Mouse (Mus musculus) brain, embryonic 14.5 days (tissue): ENCODE measurements around the gene Zbtb9. TPM values are rescaled to one million over a fixed set of nuclear protein-coding genes. Genes with fewer than 3 reads are reported as not detected.
"Not testable (repeated sequence)": the region's sequence is repeated elsewhere in the genome, so short reads cannot be mapped to it uniquely, and the experiment has no call there.

ENCODE experiments used
- DNase-seq: peaks from one replicate; pipeline ENCODE4 v3.0.0-alpha.2; 2011; ENCODE audit warnings: low read depth
- CTCF ChIP-seq: fragments of 200-500 bp; IDR thresholded peaks from 2 replicates; pipeline ENCODE4 v1.5.1; 2012; ENCODE audit warnings: inconsistent platforms, mild to moderate bottlenecking, moderate library complexity, borderline replicate concordance; ENCODE audit not compliant: insufficient read depth, insufficient read length; ENCODE audit errors: extremely low read depth
- POLR2A ChIP-seq: fragments of 200-500 bp; IDR thresholded peaks from 2 replicates; pipeline ENCODE4 v1.6.1; 2012; ENCODE audit warnings: mild to moderate bottlenecking, inconsistent platforms, borderline replicate concordance; ENCODE audit not compliant: poor library complexity, insufficient read depth, insufficient read length, severe bottlenecking; ENCODE audit errors: extremely low read depth
- polyA plus RNA-seq: library from polyadenylated mRNA; depleted of rRNA; stranded (reverse); fragments of >200 nt; gene quantifications from 2 replicates; pipeline ENCODE4 v1.2.3, GENCODE M21; 2012

Zbtb9 gene
- polyA plus RNA-seq, 1 experiment = 22.9 TPM

DNA sequence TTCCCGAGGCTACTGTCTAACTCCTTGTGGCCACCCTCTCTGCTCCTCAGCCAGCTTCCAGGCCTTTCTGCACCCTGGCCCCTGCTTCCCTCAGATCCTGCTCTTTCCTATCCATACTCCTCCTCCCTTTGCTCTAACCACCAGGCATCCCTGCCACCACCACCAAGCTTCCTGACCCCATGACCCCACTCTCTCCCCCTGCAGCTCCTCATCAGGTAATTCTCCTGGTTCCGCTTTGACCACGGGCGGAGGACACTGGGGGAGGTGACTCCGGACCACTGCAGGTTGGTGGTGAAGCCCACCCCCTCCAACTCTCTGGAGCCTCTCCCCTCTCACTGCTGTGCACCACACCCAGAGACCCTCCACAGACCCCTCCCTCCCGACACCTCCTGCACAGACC, 5.5 kb upstream of the Zbtb9 start:
- TF ChIP-seq CTCF = no peak
- no peak for TF ChIP-seq POLR2A

DNA sequence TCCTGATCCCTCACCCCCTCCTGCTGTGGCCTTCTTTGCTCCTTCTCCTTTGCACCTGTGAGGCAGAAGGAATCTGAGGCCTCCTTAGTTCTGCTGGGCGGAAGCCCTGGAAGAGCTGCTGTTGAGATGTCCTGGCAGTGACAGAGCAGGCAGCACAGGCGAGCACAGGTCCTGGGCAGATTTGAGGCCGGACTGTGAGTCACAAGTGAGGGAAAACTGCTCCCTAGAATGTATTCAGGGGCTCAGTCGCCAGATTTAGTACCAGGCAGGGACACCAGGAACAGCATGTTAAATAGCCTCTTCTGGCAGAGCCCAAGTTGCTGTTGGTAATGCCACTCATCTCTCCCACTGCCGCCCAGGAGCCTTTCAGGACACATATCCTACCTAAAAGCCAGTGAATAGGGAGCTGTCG, 4.8 kb upstream of the Zbtb9 start:
- no peak for TF ChIP-seq CTCF
- DNase-seq = no peak

More for the DNA sequence above, 5.5 kb upstream of the Zbtb9 start:
- DNase-seq = no peak

DNA sequence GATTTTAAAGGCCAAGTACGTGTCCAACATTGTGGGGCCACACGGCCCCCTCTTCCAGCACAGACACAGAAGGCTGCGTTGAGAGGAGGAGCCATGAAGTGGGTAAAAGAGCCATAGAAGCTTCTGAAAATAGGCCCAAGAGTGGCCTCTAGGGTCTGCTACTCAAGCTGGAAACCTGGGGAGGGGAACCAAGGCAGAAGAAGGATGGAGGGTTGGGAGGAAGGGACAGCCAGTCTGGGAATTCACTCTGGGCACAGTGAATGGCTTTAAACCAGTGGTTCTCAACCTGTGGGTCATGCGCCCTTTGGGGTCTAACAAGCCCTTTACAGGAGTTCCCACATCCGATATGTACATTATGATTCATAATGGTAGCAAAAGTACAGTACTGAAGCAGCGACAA, 3.7 kb upstream of the Zbtb9 start:
- TF ChIP-seq CTCF (no peak), POLR2A (no peak)

DNA sequence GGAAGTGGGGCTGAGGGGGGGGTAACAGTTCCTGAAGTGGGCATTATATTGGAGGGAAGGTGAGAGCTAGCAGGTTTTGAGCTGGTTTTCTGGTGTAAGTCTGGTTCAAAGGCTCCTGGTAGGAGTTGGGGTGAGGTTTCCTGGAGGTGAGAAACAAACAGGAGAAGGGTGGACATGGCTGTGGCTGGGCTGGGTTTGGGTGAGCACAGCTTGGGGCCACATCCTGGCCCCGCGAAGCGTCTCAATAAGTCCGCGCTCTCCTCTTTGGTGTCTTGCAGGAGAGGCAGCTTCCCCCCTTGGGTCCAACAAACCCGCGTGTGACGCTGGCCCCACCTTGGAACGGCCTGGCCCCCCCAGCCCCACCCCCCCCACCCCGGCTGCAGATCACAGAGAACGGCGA, 2.7 kb upstream of the Zbtb9 start:
- TF ChIP-seq CTCF (no peak), POLR2A (no peak)
- no peak for DNase-seq

More for the DNA sequence above, 3.7 kb upstream of the Zbtb9 start:
- no peak for DNase-seq

DNA sequence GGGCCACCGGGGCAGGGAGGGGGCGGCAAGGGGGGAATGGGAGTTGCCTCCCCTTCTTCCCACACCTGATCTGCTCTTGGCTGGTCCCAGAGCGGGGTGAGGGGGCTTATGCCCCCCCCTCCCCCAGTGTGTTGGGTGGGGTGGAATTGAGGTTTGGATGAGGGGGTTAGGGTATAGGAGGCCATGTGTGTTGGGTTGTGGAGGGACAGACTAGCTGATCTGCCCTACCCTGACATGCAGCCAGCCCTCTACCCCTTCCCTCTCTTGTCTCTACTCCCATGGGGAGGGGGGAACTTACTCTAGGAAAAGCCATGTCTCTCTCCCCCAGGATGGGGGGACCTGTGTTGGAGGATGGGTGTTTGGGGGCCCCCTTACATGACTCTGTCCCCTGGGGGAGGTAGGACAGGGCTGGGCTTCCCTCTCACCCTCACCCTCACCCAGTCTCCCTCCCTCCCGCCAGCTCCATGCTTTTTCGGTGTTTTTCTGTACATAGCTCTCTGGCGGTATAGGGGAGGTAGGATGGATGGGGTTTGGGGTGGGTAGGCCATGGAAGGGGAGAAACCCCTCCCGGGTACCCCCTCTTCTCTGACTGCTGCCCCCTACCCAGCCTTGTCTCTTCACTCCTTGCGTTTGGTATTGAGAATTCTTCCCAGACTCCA, 1.6 kb upstream of the Zbtb9 start:
- DNase-seq = no peak
- TF ChIP-seq POLR2A (no peak), CTCF (no peak)

DNA sequence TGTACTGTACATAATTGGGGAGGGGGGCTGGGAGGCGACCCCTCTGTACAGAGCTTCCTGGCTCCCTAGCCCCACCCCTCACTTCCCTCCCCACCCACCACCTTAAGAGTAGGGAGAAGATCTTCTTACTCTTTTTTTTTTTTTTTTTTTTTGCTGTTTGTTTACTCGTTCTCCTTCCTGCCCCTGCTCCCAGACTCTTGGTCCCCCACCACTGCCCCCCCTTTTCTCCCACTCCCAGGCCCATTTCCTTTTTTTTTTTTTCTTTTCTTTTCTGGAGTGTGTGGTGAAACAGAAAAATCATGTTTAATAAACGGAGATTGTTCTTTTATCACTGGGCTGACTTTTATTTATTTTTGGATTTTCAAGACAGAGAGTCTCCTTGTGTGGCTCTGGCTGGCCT, 860 bp upstream of the Zbtb9 start:
- DNase-seq = no peak
- TF ChIP-seq CTCF = no peak
- no peak for TF ChIP-seq POLR2A

DNA sequence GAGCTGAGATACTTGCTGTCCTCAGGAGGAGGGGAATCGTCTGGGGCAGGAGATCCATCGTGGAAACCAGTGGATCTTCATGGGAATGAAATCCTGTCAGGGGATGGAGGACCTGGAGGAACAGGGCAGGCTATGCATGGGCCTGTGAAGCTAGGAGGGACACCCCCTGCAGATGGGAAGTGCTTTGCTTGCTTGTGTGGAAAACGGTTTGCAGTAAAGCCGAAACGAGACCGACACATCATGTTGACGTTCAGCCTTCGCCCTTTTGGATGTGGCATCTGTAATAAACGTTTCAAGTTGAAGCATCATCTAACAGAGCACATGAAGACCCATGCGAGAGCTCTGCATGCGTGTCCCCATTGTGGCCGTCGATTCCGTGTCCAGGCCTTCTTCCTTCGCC, 1.6 kb downstream of the Zbtb9 start:
- no peak for DNase-seq
- TF ChIP-seq CTCF (no peak), POLR2A (no peak)

DNA sequence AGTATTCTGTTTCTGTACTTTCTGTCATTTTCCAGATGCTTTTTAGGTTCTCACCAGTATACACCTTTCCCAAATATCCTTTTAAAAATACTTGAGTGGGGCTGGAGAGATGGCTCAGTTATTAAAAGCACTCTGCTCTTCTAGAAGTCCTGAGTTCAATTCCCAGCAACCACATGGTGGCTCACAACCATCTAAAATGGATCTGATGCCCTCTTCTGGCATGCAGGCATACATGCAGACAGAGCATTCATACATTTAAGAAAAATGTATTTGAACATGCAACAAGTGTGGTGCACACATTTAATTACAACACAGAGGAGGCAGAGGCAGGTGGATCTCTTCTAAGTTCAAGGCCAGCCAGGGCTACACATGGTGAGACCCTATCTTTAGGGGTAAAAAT, 2.4 kb downstream of the Zbtb9 start:
- no peak for TF ChIP-seq CTCF
- TF ChIP-seq POLR2A = no peak
- no peak for DNase-seq

DNA sequence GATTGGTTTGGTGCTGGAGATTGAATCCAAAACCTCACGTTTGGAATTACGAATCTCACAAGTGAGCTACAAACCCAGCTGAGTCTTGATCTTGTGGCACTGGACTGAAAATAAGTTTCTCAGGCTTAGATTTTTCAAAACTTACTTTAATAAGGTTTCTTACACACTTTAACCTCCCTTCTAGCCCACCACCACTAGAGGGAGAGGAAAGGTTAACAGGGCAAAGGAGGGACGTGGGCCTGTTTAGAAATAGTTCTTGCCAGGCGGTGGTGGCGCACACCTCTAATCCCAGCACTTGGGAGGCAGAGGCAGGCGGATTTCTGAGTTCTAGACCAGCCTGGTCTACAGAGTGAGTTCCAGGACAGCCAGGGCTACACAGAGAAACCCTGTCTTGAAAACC, 4.4 kb downstream of the Zbtb9 start:
- DNase-seq = not testable (repeated sequence)

DNA sequence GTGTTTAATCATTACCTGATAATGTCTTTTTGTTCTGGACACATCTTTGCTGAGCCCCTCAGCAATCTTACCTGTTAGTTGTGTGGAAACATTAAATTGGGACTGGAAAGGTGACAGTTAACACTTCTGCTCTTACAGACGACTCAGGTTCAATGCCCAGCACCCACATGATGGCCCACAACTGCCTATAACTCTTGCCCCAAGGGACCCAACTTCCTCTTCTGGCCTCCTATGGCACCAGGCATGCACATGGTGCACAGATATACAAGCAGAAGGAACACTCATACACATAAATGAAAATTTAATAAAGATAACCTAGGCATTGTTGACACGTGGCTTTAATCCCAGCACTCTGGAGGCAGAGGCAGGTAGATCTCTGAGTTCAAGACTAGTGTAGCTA, 6.5 kb downstream of the Zbtb9 start:
- TF ChIP-seq CTCF = no peak
- no peak for TF ChIP-seq POLR2A
- DNase-seq = no peak

DNA sequence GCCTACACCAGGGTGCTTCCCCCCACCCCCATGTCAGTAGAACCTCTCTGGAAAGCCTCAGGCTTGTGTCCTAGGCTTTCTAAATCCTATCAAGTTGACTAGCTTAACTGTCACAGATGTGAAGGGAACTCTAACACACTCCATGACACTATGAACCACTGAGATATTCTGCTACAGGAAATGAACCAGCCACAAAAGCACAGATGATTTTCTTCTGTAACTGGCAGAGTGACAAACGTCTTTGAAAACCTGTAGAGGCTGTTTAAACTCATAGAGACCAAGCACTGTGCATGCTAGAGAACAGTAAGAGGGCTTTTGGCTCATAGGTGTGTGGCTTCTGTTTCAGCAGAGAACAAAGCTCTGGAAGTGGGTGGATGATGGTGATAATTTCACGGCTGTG, 8.1 kb downstream of the Zbtb9 start:
- TF ChIP-seq POLR2A = no peak
- no peak for TF ChIP-seq CTCF
- DNase-seq = no peak

DNA sequence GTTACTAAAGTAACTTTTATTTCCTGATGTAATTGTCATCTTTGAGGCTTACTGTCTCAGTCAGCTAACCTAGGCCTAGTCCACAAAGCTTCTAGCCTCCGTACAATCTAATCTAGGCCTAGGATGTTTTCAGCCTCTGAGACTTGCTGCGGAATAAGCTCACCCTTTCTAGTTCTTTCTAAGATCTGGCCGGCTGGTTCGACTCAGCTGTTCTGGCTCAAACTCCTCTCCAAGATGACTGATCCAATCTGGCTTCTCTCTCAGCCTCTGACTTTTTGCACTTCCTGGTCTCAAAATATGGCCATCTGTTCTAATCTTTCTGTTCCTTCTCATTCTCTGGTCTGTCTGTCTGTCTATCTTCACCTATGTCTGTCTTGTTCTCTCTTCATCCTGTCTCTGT, 10.4 kb downstream of the Zbtb9 start:
- no peak for DNase-seq
- TF ChIP-seq CTCF (no peak), POLR2A (no peak)

DNA sequence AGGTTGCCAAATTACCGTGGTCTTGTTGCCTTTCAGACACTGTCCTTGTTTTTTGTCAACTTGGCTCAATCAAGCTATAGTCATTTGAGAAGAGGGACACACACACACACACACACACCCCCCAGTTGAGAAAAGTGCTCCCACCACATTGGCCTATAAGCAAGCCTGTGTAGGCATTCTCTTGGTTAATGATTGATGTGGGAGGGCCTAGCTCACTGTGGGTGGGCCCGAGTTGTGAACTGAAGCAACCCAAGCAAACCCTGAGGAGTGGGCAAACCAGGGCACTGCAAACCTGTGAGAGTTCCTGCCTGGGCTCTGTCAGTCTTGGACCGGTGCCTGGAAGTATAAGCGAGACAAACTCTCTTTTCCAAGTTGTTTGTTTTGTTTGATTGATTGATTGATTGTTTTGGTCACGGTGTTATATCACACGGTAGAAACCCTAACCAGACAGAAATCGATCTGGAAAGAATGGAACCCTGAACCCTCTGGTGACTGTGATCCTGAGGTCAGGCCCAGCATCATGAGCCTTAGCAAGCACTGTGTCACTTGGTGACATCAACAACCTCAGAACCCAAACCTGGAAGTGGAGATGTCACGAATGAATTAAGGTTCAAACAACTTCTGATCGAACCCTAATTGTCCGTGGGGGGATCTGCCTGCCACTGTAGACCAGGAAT, 12.7 kb downstream of the Zbtb9 start:
- TF ChIP-seq CTCF (no peak), POLR2A (no peak)

DNA sequence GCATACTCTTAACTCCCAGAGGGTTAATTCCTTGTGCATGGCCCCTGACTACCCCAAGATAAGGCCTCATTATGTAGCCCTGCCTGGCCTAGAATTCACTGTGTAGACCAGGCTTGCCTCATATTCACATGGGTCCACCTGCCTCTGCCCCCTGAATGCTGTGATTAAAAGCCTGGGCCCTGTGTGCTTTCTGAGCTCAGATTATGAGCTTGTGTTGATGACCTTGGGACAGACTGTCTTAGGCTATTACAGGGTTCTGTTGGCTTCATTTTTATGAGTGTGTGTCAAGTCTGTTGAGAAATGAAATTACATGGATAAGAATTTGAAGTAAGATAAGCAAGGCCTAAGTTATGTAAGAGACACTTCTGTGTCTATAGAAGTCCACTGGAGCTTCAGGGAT, 17.6 kb downstream of the Zbtb9 start:
- no peak for DNase-seq
- no peak for TF ChIP-seq POLR2A

More for the DNA sequence above, 12.7 kb downstream of the Zbtb9 start:
- no peak for DNase-seq
